Mouse (Mus musculus) C2C12 (cell line): ENCODE measurements around the gene Mal.

Experiments used
- CEBPB ChIP-seq: IDR thresholded peaks from one replicate; pipeline ENCODE4 v1.6.1; 2011; ENCODE audit warnings: low read depth, mild to moderate bottlenecking, control low read depth, moderate library complexity
- CTCF ChIP-seq: IDR thresholded peaks from one replicate; pipeline ENCODE4 v1.5.1; 2011; ENCODE audit not compliant: control insufficient read depth, insufficient read depth, insufficient read length
- FOSL1 ChIP-seq: IDR thresholded peaks from one replicate; pipeline ENCODE4 v1.8.0; 2011; ENCODE audit warnings: mild to moderate bottlenecking, low read length; ENCODE audit not compliant: poor library complexity, insufficient read depth, severe bottlenecking

GRCm38 (mm10) chr2:127605203-127605602 lies 51.3 kb downstream of the Mal start:
- TF ChIP-seq CTCF (no peak), FOSL1 (no peak), CEBPB (no peak)
